Mouse (Mus musculus): Measurements from ENCODE around the gene Terf2. TPM values are rescaled to one million over a fixed set of nuclear protein-coding genes. Genes with fewer than 3 reads are reported as not detected.

Gene Terf2
- total and polyA plus RNA-seq, 3 experiments, result 24.9 to 76.8 (median 28.6) TPM

GRCm38 (mm10) chr8:107123063-107123614 is 26.8 kb upstream of the Terf2 start:
- Histone ChIP-seq H3K4me3 (ENCODE audit: low read depth, low read length) (no peak overlapping the region), H3K9me3 (replicated peaks) (no peaks in the 10 kb centered on the region), H3K4me1 (ENCODE audit: insufficient read depth, low read depth, low read length) (peaks cover 24% of the 10 kb centered on the region), H3K27me3 (ENCODE audit: insufficient read depth, low read length) (peaks cover 11% of the 10 kb centered on the region), H3K36me3 (replicated peaks) (no peaks in the 10 kb centered on the region)
- TF ChIP-seq TAL1 (conservative IDR thresholded peaks at IDR 0.05; ENCODE audit: low read depth, low read length) (no peak), CTCF (IDR thresholded peaks at IDR 0.05; ENCODE audit: low read depth, low read length) (no peak), GATA1 (IDR thresholded peaks at IDR 0.05; ENCODE audit: borderline replicate concordance, low read length) (no peak), POLR2AphosphoS5 (IDR thresholded peaks at IDR 0.05; ENCODE audit: insufficient replicate concordance, low read depth, low read length) (no peak), GATA2 (IDR thresholded peaks at IDR 0.05; ENCODE audit: borderline replicate concordance, low read depth, low read length) (no peak)
- ATAC-seq (ENCODE audit: extremely low read depth, insufficient number of reproducible peaks, low FRiP score, poor library complexity, severe bottlenecking), result no peak
- DNase-seq (ENCODE audit: low spot score), result no peak

- peaks cover 2% of the 10 kb centered on the region; the same call in 1 of the 2 replicates for H3K27me3 ChIP-seq (ENCODE audit: insufficient read depth, low read length)
- TF ChIP-seq GATA1 (IDR thresholded peaks at IDR 0.05; ENCODE audit: borderline replicate concordance, low read length), result no peak
- no peak for TF ChIP-seq TAL1 (conservative IDR thresholded peaks at IDR 0.05; ENCODE audit: low read depth, low read length)
- no peak for TF ChIP-seq GATA2 (IDR thresholded peaks at IDR 0.05; ENCODE audit: borderline replicate concordance, low read depth, low read length)
- TF ChIP-seq POLR2AphosphoS5 (IDR thresholded peaks at IDR 0.05; ENCODE audit: insufficient replicate concordance, low read depth, low read length), result no peak
- no peak for TF ChIP-seq CTCF (IDR thresholded peaks at IDR 0.05; ENCODE audit: low read depth, low read length)
- peaks cover 24% of the 10 kb centered on the region for H3K4me1 ChIP-seq (ENCODE audit: insufficient read depth, low read depth, low read length)
- no peaks in the 10 kb centered on the region for H3K9me3 ChIP-seq (replicated peaks)
- ATAC-seq (ENCODE audit: extremely low read depth, insufficient number of reproducible peaks, low FRiP score, poor library complexity, severe bottlenecking) (no peak), DNase-seq (ENCODE audit: low spot score) (no peak)
- no peaks in the 10 kb centered on the region for H3K36me3 ChIP-seq (replicated peaks)
- no peak overlapping the region for H3K4me3 ChIP-seq (ENCODE audit: low read depth, low read length)
These were observed 25.4 kb upstream of the Terf2 start for GRCm38 (mm10) chr8:107121681-107122291.

GRCm38 (mm10) chr8:107120806-107121205 is 24.5 kb upstream of the Terf2 start:
- Histone ChIP-seq H3K27me3 (ENCODE audit: insufficient read depth, low read length) (peaks cover 2% of the 10 kb centered on the region; the same call in 1 of the 2 replicates), H3K36me3 (replicated peaks) (no peaks in the 10 kb centered on the region), H3K4me1 (ENCODE audit: insufficient read depth, low read depth, low read length) (peaks cover 33% of the 10 kb centered on the region), H3K4me3 (ENCODE audit: low read depth, low read length) (no peak overlapping the region), H3K9me3 (replicated peaks) (no peaks in the 10 kb centered on the region)
- DNase-seq (ENCODE audit: low spot score), result no peak
- no peak for ATAC-seq (ENCODE audit: extremely low read depth, insufficient number of reproducible peaks, low FRiP score, poor library complexity, severe bottlenecking)
- TF ChIP-seq CTCF (IDR thresholded peaks at IDR 0.05; ENCODE audit: low read depth, low read length) (peak; percentile 9; the same call in 1 of the 2 replicates), POLR2AphosphoS5 (IDR thresholded peaks at IDR 0.05; ENCODE audit: insufficient replicate concordance, low read depth, low read length) (no peak), TAL1 (conservative IDR thresholded peaks at IDR 0.05; ENCODE audit: low read depth, low read length) (no peak), GATA1 (IDR thresholded peaks at IDR 0.05; ENCODE audit: borderline replicate concordance, low read length) (no peak), GATA2 (IDR thresholded peaks at IDR 0.05; ENCODE audit: borderline replicate concordance, low read depth, low read length) (no peak)

GRCm38 (mm10) chr8:107119412-107119811 is 23.1 kb upstream of the Terf2 start:
- Histone ChIP-seq H3K27me3 (ENCODE audit: insufficient read depth, low read length) (peaks cover 2% of the 10 kb centered on the region; the same call in 1 of the 2 replicates), H3K4me1 (ENCODE audit: insufficient read depth, low read depth, low read length) (peaks cover 40% of the 10 kb centered on the region), H3K36me3 (replicated peaks) (no peaks in the 10 kb centered on the region), H3K9me3 (replicated peaks) (no peaks in the 10 kb centered on the region), H3K4me3 (ENCODE audit: low read depth, low read length) (no peak overlapping the region)
- no peak for DNase-seq (ENCODE audit: low spot score)
- no peak for ATAC-seq (ENCODE audit: extremely low read depth, insufficient number of reproducible peaks, low FRiP score, poor library complexity, severe bottlenecking)
- no peak for TF ChIP-seq GATA2 (IDR thresholded peaks at IDR 0.05; ENCODE audit: borderline replicate concordance, low read depth, low read length)
- TF ChIP-seq TAL1 (conservative IDR thresholded peaks at IDR 0.05; ENCODE audit: low read depth, low read length), result no peak
- no peak for TF ChIP-seq POLR2AphosphoS5 (IDR thresholded peaks at IDR 0.05; ENCODE audit: insufficient replicate concordance, low read depth, low read length)
- no peak for TF ChIP-seq GATA1 (IDR thresholded peaks at IDR 0.05; ENCODE audit: borderline replicate concordance, low read length)
- TF ChIP-seq CTCF (IDR thresholded peaks at IDR 0.05; ENCODE audit: low read depth, low read length), result no peak

GRCm38 (mm10) chr8:107118803-107119233 is 22.5 kb upstream of the Terf2 start:
- no peak for DNase-seq (ENCODE audit: low spot score)
- H3K4me3 ChIP-seq (ENCODE audit: low read depth, low read length), result no peak overlapping the region
- ATAC-seq (ENCODE audit: extremely low read depth, insufficient number of reproducible peaks, low FRiP score, poor library complexity, severe bottlenecking), result no peak

GRCm38 (mm10) chr8:107117019-107117418 is 20.7 kb upstream of the Terf2 start:
- Histone ChIP-seq H3K36me3 (replicated peaks) (no peaks in the 10 kb centered on the region), H3K4me1 (ENCODE audit: insufficient read depth, low read depth, low read length) (peaks cover 44% of the 10 kb centered on the region), H3K4me3 (ENCODE audit: low read depth, low read length) (no peak overlapping the region), H3K27me3 (ENCODE audit: insufficient read depth, low read length) (no peaks in the 10 kb centered on the region), H3K9me3 (replicated peaks) (no peaks in the 10 kb centered on the region)
- DNase-seq (ENCODE audit: low spot score) (no peak), ATAC-seq (ENCODE audit: extremely low read depth, insufficient number of reproducible peaks, low FRiP score, poor library complexity, severe bottlenecking) (no peak)
- TF ChIP-seq GATA1 (IDR thresholded peaks at IDR 0.05; ENCODE audit: borderline replicate concordance, low read length) (no peak), TAL1 (conservative IDR thresholded peaks at IDR 0.05; ENCODE audit: low read depth, low read length) (no peak), GATA2 (IDR thresholded peaks at IDR 0.05; ENCODE audit: borderline replicate concordance, low read depth, low read length) (no peak), CTCF (IDR thresholded peaks at IDR 0.05; ENCODE audit: low read depth, low read length) (no peak), POLR2AphosphoS5 (IDR thresholded peaks at IDR 0.05; ENCODE audit: insufficient replicate concordance, low read depth, low read length) (no peak)

More at GRCm38 (mm10) chr8:107118803-107119233, 22.5 kb upstream of the Terf2 start:
- no peak for TF ChIP-seq GATA2 (IDR thresholded peaks at IDR 0.05; ENCODE audit: borderline replicate concordance, low read depth, low read length)
- no peaks in the 10 kb centered on the region for H3K36me3 ChIP-seq (replicated peaks)
- no peaks in the 10 kb centered on the region for H3K9me3 ChIP-seq (replicated peaks)
- peaks cover 39% of the 10 kb centered on the region for H3K4me1 ChIP-seq (ENCODE audit: insufficient read depth, low read depth, low read length)
- no peaks in the 10 kb centered on the region for H3K27me3 ChIP-seq (ENCODE audit: insufficient read depth, low read length)

All from G1E (cell line).